Mouse (Mus musculus) liver, adult (tissue): ENCODE results near the gene Olfr1033.
"Not testable (repeated sequence)": the region's sequence is repeated elsewhere in the genome, so short reads cannot be mapped to it uniquely, and the experiment has no call there.

Experiments
- GATA4 ChIP-seq: IDR thresholded peaks from 2 replicates; pipeline ENCODE4 v1.6.1; 2014; ENCODE audit warnings: mild to moderate bottlenecking, low read length; ENCODE audit not compliant: insufficient replicate concordance

The Olfr1033 gene

DNA sequence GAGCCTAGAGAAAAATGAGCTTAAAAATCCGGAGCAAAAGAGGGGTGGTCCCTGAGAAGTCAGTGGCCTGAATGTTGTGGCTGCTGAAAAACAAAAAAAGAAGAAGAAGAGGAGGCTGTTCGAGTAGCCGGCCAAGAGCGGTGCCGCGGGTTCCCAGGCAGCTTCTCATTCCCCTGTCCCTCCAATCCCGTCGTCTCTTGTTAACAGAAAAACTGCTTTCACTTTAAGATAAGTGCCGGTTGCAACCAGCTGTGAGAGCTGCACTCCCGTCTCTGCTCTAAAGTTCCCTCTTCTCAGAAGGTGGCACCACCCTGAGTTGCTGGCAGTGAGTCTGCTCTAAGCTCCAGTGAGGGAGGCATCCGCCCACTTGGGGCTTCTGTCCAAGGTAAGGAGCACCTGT lies at the start of gene Olfr1033:
Gene Olfr1033, plus strand, starts transcription at position 228 of the 400 bp plus-strand sequence.
- 0 out of 2 replicates have a peak, but pooled peaks have one; percentile 24 for TF ChIP-seq GATA4

DNA sequence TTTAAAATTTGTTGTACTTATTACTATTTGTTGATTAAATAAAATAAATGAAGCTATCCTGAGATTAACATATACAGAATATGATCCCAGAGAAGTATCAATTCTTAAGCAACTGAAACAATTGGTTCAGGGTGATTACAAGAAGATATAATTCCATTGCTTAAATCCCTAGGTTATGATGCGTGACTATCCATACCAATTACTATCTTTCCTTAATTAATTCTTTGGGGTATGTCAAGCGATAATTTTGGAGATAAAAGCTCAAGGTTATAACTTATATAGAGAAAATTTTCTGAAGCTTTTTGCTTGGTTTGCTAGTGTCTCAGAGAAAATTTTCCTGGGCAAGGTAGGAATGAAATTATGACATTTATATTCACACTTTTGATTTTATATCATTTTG lies 46.8 kb upstream of the Olfr1033 start, which contains the start of gene Olfr1029:
Gene Olfr1029, plus strand, starts transcription at position 301 of the 400 bp plus-strand sequence.
- TF ChIP-seq GATA4 = no peak

DNA sequence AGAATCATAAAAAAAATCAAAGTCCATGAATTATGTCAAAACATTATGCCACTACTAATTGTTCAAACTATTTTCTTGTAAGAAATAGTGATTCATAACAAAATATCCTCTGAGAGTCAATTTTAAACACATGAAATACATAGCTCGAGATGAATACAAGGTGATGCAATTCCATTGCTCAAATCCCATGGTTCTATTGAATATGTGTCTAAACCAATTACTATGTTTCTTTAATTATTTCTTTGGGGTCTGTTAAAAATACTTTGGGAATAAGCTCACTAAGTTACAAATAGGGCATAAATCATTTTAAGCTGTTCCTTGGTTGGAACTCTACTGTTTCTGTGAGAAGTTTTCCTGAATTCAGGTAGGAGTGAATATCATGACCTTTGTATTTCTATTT lies 41.5 kb upstream of the Olfr1033 start, which contains the start of gene Olfr1030:
Gene Olfr1030, plus strand, starts transcription at position 301 of the 400 bp plus-strand sequence.
- TF ChIP-seq GATA4 = no peak

DNA sequence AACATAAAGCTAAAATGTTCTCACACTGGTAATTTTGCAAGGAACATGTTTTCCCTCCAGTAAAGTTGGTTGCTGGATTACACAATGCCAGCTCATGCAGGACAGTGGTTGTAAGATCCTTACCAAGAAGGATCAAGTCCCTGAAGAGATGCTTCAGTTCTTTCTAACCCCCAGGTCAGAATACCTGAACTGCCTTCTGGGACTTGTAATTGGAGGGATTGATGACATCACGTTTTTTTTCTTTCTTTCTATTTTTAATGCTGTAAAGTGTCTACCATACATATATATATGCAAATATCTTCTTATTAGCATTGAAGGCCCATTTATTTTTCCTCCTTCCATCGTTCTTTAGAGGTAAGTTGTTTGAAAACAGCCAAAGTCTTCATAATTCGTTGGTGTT lies 30.4 kb upstream of the Olfr1033 start, which contains the start of gene Olfr1031:
Gene Olfr1031, plus strand, starts transcription at position 301 of the 400 bp plus-strand sequence.
- TF ChIP-seq GATA4 = no peak

DNA sequence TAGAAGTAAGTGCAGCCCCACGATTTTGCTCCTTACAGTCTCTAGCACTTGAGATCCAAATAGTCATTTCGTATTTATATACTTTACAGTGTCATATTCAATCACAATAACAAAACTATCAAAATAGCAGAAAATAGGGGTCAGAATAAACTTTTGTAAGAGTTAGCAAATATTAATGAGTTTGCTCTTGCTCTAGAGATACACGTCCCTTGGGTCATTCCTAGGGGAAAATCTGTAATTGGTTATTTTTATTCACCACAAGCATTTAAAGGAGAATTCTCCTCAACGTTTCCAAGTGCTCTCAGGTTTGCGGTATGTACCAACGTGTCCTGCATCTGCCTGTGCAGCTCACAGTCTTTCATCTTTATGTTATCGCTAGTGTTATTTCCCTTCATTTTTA lies 15.2 kb upstream of the Olfr1033 start, which contains the start of gene Olfr1032:
Gene Olfr1032, plus strand, starts transcription at position 301 of the 400 bp plus-strand sequence.
- TF ChIP-seq GATA4 = no peak

DNA sequence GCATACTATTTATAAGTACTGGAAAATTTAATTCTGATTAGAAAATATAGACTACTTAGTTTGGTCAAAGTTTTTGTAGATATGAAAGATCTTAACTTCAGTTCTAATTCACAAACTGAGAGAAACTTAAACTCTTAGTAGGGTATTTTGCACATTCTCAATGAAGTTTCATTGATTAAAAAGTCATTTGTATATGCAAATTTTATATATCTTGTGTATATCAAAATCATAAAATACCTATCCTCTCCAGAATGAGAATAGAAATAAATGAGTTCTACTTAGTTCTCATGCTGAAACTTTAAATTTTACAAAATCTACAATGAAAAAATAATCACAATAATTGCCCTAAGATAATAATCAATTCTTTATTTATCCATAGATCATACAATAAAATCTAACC lies 25.1 kb downstream of the Olfr1033 start, which contains the start of gene Olfr1034:
Gene Olfr1034, plus strand, starts transcription at position 301 of the 400 bp plus-strand sequence.
- no peak for TF ChIP-seq GATA4

DNA sequence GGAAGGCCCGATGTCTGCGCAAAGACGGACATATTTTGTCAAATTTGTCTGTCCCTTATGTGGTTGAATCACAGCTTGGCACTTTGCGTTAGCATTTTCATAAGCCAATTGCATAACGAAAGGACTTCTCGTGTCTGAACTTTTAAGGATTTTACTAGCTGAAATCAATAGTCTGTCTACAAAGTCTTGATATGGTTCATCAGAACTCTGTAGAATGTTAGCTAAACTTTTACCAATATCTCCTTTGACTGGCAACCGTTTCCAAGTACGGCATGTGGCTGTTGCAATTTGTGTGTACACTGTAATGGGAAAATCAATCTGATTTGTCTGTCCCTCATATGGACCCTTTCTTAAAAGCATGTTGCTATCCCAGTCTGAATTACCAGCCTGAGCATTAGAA lies 49.8 kb downstream of the Olfr1033 start:
- TF ChIP-seq GATA4 = no peak; the same call in 1 of the 2 replicates

DNA sequence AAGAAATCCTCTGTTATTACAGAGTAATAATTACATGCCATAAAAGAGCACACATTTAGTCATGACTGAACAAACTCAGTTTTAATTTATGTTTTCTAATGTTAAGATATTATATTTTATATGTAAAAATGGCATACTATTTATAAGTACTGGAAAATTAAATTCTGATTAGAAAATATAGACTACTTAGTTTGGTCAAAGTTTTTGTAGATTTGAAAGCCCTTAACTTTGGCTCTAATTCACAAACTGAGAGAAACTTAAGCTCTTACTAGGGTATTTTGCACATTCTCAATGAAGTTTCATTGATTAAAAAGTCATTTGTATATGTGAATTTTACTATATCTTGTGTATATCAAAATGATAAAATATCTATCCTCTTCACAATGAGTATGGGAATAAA lies 53.3 kb downstream of the Olfr1033 start, which contains the start of gene Olfr1036:
Gene Olfr1036, plus strand, starts transcription at position 301 of the 400 bp plus-strand sequence.
- TF ChIP-seq GATA4 = not testable (repeated sequence)

DNA sequence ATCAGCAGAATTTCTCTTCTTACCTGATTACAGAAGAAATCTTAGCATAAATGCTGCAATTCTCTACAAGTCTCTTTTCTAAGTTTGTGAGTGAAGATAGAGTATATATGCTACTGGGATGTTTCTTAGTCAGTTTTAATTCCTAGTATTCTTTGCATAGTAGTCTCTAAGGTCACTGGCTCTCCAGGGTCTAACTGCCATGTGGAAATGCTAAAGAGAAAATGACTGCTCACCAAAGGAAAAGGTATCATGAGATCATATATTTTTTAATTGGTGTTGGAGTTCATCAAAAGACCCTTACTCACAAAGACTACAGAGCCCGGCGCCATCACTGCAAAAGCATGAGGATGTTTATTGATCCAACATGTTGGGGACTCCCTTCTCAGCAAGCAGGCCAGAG lies 66.9 kb downstream of the Olfr1033 start, which contains the start of gene Olfr1037:
Gene Olfr1037, minus strand, starts transcription at position 101 of the 400 bp plus-strand sequence.
- no peak for TF ChIP-seq GATA4
